Mouse (Mus musculus): ENCODE measurements around the gene Zfp408.
"Not testable (repeated sequence)": the region's sequence is repeated elsewhere in the genome, so short reads cannot be mapped to it uniquely, and the experiment has no call there.

Zfp408 gene

DNA sequence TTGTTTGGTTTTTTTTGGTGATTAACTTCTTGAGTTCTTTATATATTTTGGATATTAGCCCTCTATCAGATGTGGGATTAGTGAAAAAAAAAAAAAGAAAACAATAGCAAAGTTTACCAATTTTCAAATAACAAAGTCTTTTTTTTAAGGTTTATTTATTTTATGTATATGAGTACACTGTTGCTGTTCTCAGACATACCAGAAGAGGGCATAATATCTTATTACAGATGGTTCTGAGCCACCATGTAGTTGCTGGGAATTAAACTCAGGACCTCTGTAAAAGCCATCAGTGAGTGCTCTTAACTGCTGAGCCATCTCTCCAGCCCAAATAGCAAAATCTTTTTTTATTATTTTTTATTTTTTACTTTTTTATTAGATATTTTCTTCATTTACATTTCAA lies 40.2 kb downstream of the Zfp408 start:
- DNase-seq (ENCODE audit: low read depth, low spot score), result not testable (repeated sequence)

- peak; percentile 17 for DNase-seq (ENCODE audit: low read depth, low spot score)
Observed at GRCm38 (mm10) chr2:91602389-91602788, 47.2 kb downstream of the Zfp408 start.

GRCm38 (mm10) chr2:91600475-91600874 lies 49.1 kb downstream of the Zfp408 start:
- peak; percentile 71 for DNase-seq (ENCODE audit: low read depth, low spot score)

All from brain, adult 2 months (tissue).